Mouse (Mus musculus) 416B (cell line): Measurements from ENCODE around the gene Gm9495.
"Not testable (repeated sequence)": the region's sequence is repeated elsewhere in the genome, so short reads cannot be mapped to it uniquely, and the experiment has no call there.

Source experiments
- DNase-seq: peaks from one replicate; pipeline ENCODE4 v3.0.0; 2011; ENCODE audit warnings: low read depth

Gm9495 gene

GRCm38 (mm10) chr8:69453465-69453864, at the start of gene Gm9495:
TSS of gene Gm9495 (minus strand) at chr8:69453565.
- not testable (repeated sequence) for DNase-seq

GRCm38 (mm10) chr8:69474946-69475345, 21.6 kb upstream of the Gm9495 start:
- DNase-seq: not testable (repeated sequence)

- not testable (repeated sequence) for DNase-seq
Observed at GRCm38 (mm10) chr8:69420018-69420417, 33.3 kb downstream of the Gm9495 start.

DNA sequence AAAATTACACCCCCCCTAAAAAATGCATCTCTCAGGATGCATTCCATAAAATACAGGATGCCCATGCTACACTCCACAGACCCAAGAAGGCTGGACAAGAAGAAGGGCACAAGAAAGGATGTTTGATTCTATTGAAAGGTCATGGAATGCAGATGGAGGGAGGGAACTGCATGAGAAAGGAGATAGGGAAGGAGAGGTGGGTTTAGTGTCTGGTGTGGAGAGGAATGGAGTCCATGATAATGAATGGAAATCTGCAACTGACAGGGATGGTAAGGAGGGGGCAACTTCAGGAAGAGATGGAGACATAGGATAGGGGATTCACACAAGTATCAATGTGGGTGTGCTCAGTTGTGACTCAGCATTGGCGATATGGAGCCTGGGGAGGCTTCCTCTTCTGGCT, 39.0 kb downstream of the Gm9495 start:
- DNase-seq: no peak

- no peak for DNase-seq
Observed at GRCm38 (mm10) chr8:69404768-69405167, 48.6 kb downstream of the Gm9495 start.

DNA sequence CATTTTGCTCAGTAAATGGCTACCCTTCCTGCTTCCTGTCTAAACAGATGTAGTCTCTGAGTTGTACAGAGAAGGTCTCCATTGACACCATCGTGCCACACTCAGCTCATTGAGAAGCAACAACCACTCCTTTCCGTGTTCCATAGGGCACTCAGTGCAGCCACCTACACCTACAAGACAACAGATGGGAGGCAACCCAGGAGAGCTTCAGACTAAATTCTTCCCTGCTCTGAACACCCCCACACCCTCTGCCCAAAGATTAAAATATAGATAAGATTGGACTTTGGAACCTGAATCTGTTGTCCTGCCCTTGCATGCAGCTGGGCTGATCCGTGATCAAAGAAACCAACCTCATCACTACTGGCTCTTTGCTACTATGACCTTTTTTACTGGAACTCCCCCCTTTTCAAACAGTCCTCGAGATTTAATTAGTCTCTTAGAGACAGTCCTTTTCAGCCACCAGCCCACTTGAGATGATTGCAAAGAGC, 53.4 kb downstream of the Gm9495 start:
- no peak for DNase-seq

GRCm38 (mm10) chr8:69399181-69399955, 54.0 kb downstream of the Gm9495 start:
- DNase-seq: no peak

- no peak for DNase-seq
Observed at GRCm38 (mm10) chr8:69396196-69396595, 57.2 kb downstream of the Gm9495 start.

DNA sequence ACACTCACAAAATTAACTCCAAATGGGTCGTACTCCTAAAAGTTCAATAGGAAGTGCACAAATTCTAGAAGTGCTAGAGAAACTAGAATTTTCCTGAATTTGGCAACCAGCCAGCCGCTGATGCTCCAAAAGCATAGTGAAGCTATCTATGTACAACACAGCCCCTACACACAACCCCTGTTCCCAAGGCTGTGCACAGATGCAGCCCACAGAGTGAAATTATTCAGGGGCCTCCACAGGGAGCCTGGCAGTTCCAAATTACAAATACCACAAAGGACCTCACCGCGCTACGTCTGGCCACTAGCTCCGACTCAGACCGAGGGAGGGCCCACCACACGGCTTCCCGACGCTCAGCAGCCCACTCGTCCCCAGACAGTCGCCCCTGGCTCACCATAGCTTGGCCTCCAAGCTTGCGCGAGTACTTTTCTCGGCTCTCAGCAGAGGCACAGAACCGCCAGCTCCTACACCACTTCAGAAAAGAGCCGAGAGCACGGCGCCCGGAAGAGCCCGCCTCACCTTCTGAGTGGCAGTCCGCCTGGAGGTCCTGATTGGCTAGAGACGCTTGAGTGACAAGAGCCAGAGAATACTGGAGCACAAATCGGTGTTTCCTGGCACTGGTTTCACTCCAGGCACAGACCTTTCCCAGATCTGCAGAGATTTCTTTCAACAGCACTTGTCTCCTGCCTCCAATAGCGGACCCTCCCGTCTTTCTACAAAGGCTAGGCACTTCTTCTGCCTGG, 58.1 kb downstream of the Gm9495 start:
- DNase-seq: no peak

DNA sequence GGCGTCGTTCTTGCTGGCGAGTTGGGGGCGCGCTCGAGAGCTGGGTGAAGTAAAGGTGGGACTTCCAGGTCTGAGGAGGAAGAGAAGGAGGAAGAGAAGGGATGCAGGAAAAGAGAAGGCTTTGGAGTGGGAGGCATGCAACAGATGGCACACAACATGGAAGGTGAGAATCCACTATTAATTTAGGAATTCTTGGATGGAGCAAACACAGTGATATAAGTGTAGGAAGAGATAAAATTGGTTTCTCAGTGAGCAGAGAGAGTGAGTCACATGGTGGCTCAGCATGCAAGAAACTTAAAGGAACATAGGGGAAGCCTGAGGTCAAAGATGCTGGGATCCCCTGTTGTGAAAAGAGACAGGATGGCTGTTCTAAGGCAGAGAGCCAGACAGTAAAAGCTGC, 69.0 kb downstream of the Gm9495 start:
- no peak for DNase-seq
